Comparison of ENCODE assay signal across 35 mouse cellular contexts in genomic region chr15:48898546-48898945, GRCm38 (mm10).
"Had no signal": no experiment of that assay in that cellular context is flagged by ENCODE, and none has a peak within 500 bp of the region (broad histone marks: within the 10 kb centered on the region; RNA-seq: fewer than 3 reads in every experiment).

No protein-coding gene starts in this region.

- H3K4me1 ChIP-seq: heart, embryonic 10.5 days; heart, embryonic 12.5 days; heart, embryonic 13.5 days; heart, embryonic 15.5 days; hindbrain, embryonic 10.5 days; hindbrain, embryonic 12.5 days; hindbrain, embryonic 13.5 days; hindbrain, embryonic 15.5 days; intestine, embryonic 15.5 days; kidney, embryonic 15.5 days had no signal

- DNase-seq: heart, adult 2 months; heart, postnatal 10 days; heart, postnatal 14 days; heart, postnatal 36 days; heart, postnatal 4 days; kidney, adult 11 months; kidney, adult 18-20 months; kidney, adult 2 months; kidney, adult 8-10 months; kidney, adult 9 months; kidney, postnatal 10 days; kidney, postnatal 14 days; kidney, postnatal 25 days; kidney, postnatal 36 days; kidney, postnatal 4 days; layer of hippocampus, adult 9-11 months had no signal

- H3K9me3 ChIP-seq: heart, embryonic 10.5 days; heart, embryonic 12.5 days; heart, embryonic 13.5 days; heart, embryonic 15.5 days; hindbrain, embryonic 10.5 days; hindbrain, embryonic 12.5 days; hindbrain, embryonic 13.5 days; hindbrain, embryonic 15.5 days; intestine, embryonic 15.5 days; kidney, embryonic 15.5 days had no signal

- H3K27me3 ChIP-seq: heart, embryonic 12.5 days; heart, embryonic 13.5 days; heart, embryonic 15.5 days; hindbrain, embryonic 12.5 days; hindbrain, embryonic 13.5 days; hindbrain, embryonic 15.5 days; intestine, embryonic 15.5 days; kidney, embryonic 15.5 days had no signal

- H3K9ac ChIP-seq: heart, embryonic 12.5 days; heart, embryonic 13.5 days; heart, embryonic 15.5 days; hindbrain, embryonic 12.5 days; hindbrain, embryonic 13.5 days; hindbrain, embryonic 14.5 days; hindbrain, embryonic 15.5 days; intestine, embryonic 15.5 days; kidney, embryonic 15.5 days had no signal

- H3K36me3 ChIP-seq: heart, embryonic 10.5 days; heart, embryonic 12.5 days; heart, embryonic 13.5 days; heart, embryonic 15.5 days; hindbrain, embryonic 10.5 days; hindbrain, embryonic 12.5 days; hindbrain, embryonic 13.5 days; hindbrain, embryonic 15.5 days; intestine, embryonic 15.5 days; kidney, embryonic 15.5 days had no signal

- H3K4me3 ChIP-seq: heart, adult 2 months; heart, embryonic 10.5 days; heart, embryonic 12.5 days; heart, embryonic 13.5 days; heart, embryonic 15.5 days; hindbrain, embryonic 10.5 days; hindbrain, embryonic 12.5 days; hindbrain, embryonic 13.5 days; hindbrain, embryonic 15.5 days; intestine, embryonic 15.5 days; kidney, embryonic 15.5 days; layer of hippocampus, adult 2 months had no signal

- H3K27ac ChIP-seq: heart, adult 2 months; heart, embryonic 10.5 days; heart, embryonic 13.5 days; heart, embryonic 15.5 days; hindbrain, embryonic 10.5 days; hindbrain, embryonic 12.5 days; hindbrain, embryonic 13.5 days; hindbrain, embryonic 14.5 days; hindbrain, embryonic 15.5 days; hindbrain, postnatal 0 days; intestine, embryonic 15.5 days; kidney, embryonic 15.5 days; kidney, postnatal 0 days; layer of hippocampus, adult 2 months had no signal

- H3K4me2 ChIP-seq: heart, embryonic 11.5 days; heart, embryonic 12.5 days; heart, embryonic 13.5 days; heart, embryonic 15.5 days; hindbrain, embryonic 12.5 days; hindbrain, embryonic 13.5 days; hindbrain, embryonic 14.5 days; hindbrain, embryonic 15.5 days; intestine, embryonic 15.5 days; kidney, embryonic 15.5 days had no signal

- ATAC-seq: hindbrain, embryonic 16.5 days; hindbrain, postnatal 0 days; inflammation-experienced regulatory T-cells, adult 6 months; intestine, embryonic 15.5 days; intestine, embryonic 16.5 days; intestine, postnatal 0 days had no signal
